Mouse (Mus musculus): ENCODE measurements around the gene Fcna. TPM values are rescaled to one million over a fixed set of nuclear protein-coding genes. Genes with fewer than 3 reads are reported as not detected.

Gene Fcna
- polyA plus RNA-seq, 1 experiment from 2014 or later = 1.4 TPM

- ATAC-seq (ENCODE audit: insufficient number of reproducible peaks, insufficient read depth, low FRiP score, low read depth) = no peak
- no peak overlapping the region for H3K27ac ChIP-seq (ENCODE audit: low read length)
- H3K4me1 ChIP-seq (ENCODE audit: control insufficient read depth, insufficient read depth, low read length) = no peaks in the 10 kb centered on the region
- WGBS = 76% methylated on average over 4 of the region's 4 CpGs
- no peak overlapping the region for H3K4me3 ChIP-seq (ENCODE audit: low read depth, low read length)
- no peaks in the 10 kb centered on the region for H3K27me3 ChIP-seq (ENCODE audit: control insufficient read depth, insufficient read depth, low read length)
- H3K4me2 ChIP-seq (replicated peaks; ENCODE audit: low read depth, low read length) = no peak overlapping the region
- no peaks in the 10 kb centered on the region for H3K36me3 ChIP-seq (ENCODE audit: control insufficient read depth, insufficient read depth, low read length)
- H3K9ac ChIP-seq (replicated peaks; ENCODE audit: low read depth, low read length) = no peak overlapping the region
- no peaks in the 10 kb centered on the region for H3K9me3 ChIP-seq (ENCODE audit: control insufficient read depth, low read depth, low read length)
Observed at GRCm38 (mm10) chr2:25656691-25657090, 28.9 kb upstream of the Fcna start.

- no peak overlapping the region for H3K9ac ChIP-seq (replicated peaks; ENCODE audit: low read depth, low read length)
Observed at GRCm38 (mm10) chr2:25654502-25654901, 26.7 kb upstream of the Fcna start.

GRCm38 (mm10) chr2:25652902-25653301, 25.1 kb upstream of the Fcna start, which contains the start of gene Lcn8:
Gene Lcn8, plus strand, starts transcription at chr2:25653120.
- no peak for ATAC-seq (ENCODE audit: insufficient number of reproducible peaks, insufficient read depth, low FRiP score, low read depth)
- no peaks in the 10 kb centered on the region for H3K9me3 ChIP-seq (ENCODE audit: control insufficient read depth, low read depth, low read length)
- H3K4me1 ChIP-seq (ENCODE audit: control insufficient read depth, insufficient read depth, low read length) = no peaks in the 10 kb centered on the region
- H3K27me3 ChIP-seq (ENCODE audit: control insufficient read depth, insufficient read depth, low read length) = no peaks in the 10 kb centered on the region
- H3K4me2 ChIP-seq (replicated peaks; ENCODE audit: low read depth, low read length) = no peak within 1 kb of the TSS
- WGBS = 60% methylated on average over 2 of the region's 2 CpGs
- no peak within 1 kb of the TSS for H3K4me3 ChIP-seq (ENCODE audit: low read depth, low read length)
- no peak within 1 kb of the TSS for H3K27ac ChIP-seq (ENCODE audit: low read length)
- no peaks in the 10 kb centered on the region for H3K36me3 ChIP-seq (ENCODE audit: control insufficient read depth, insufficient read depth, low read length)
- no peak within 1 kb of the TSS for H3K9ac ChIP-seq (replicated peaks; ENCODE audit: low read depth, low read length)

More at GRCm38 (mm10) chr2:25654502-25654901, 26.7 kb upstream of the Fcna start:
- ATAC-seq (ENCODE audit: insufficient number of reproducible peaks, insufficient read depth, low FRiP score, low read depth) = no peak
- 67% methylated on average over 1 of the region's 1 CpGs for WGBS
- no peak overlapping the region for H3K27ac ChIP-seq (ENCODE audit: low read length)
- no peaks in the 10 kb centered on the region for H3K27me3 ChIP-seq (ENCODE audit: control insufficient read depth, insufficient read depth, low read length)
- H3K4me2 ChIP-seq (replicated peaks; ENCODE audit: low read depth, low read length) = no peak overlapping the region
- no peaks in the 10 kb centered on the region for H3K36me3 ChIP-seq (ENCODE audit: control insufficient read depth, insufficient read depth, low read length)
- H3K4me1 ChIP-seq (ENCODE audit: control insufficient read depth, insufficient read depth, low read length) = no peaks in the 10 kb centered on the region
- no peak overlapping the region for H3K4me3 ChIP-seq (ENCODE audit: low read depth, low read length)
- H3K9me3 ChIP-seq (ENCODE audit: control insufficient read depth, low read depth, low read length) = no peaks in the 10 kb centered on the region

GRCm38 (mm10) chr2:25639890-25640289, 12.1 kb upstream of the Fcna start:
- Histone ChIP-seq H3K4me2 (replicated peaks; ENCODE audit: low read depth, low read length) (no peak overlapping the region), H3K9ac (replicated peaks; ENCODE audit: low read depth, low read length) (no peak overlapping the region), H3K4me3 (ENCODE audit: low read depth, low read length) (no peak overlapping the region), H3K36me3 (ENCODE audit: control insufficient read depth, insufficient read depth, low read length) (no peaks in the 10 kb centered on the region), H3K27ac (ENCODE audit: low read length) (no peak overlapping the region), H3K27me3 (ENCODE audit: control insufficient read depth, insufficient read depth, low read length) (no peaks in the 10 kb centered on the region), H3K9me3 (ENCODE audit: control insufficient read depth, low read depth, low read length) (no peaks in the 10 kb centered on the region), H3K4me1 (ENCODE audit: control insufficient read depth, insufficient read depth, low read length) (no peaks in the 10 kb centered on the region)
- ATAC-seq (ENCODE audit: insufficient number of reproducible peaks, insufficient read depth, low FRiP score, low read depth) = no peak
- 17% methylated on average over 6 of the region's 6 CpGs for WGBS

- ATAC-seq (ENCODE audit: insufficient number of reproducible peaks, insufficient read depth, low FRiP score, low read depth) = no peak
- 43% methylated on average over 1 of the region's 1 CpGs for WGBS
- Histone ChIP-seq H3K4me3 (ENCODE audit: low read depth, low read length) (no peak overlapping the region), H3K4me1 (ENCODE audit: control insufficient read depth, insufficient read depth, low read length) (no peaks in the 10 kb centered on the region), H3K27me3 (ENCODE audit: control insufficient read depth, insufficient read depth, low read length) (no peaks in the 10 kb centered on the region), H3K27ac (ENCODE audit: low read length) (no peak overlapping the region), H3K36me3 (ENCODE audit: control insufficient read depth, insufficient read depth, low read length) (no peaks in the 10 kb centered on the region), H3K9ac (replicated peaks; ENCODE audit: low read depth, low read length) (no peak overlapping the region), H3K4me2 (replicated peaks; ENCODE audit: low read depth, low read length) (no peak overlapping the region), H3K9me3 (ENCODE audit: control insufficient read depth, low read depth, low read length) (no peaks in the 10 kb centered on the region)
Observed at GRCm38 (mm10) chr2:25634046-25634445, 6.2 kb upstream of the Fcna start.

- Histone ChIP-seq H3K4me3 (ENCODE audit: low read depth, low read length) (no peak overlapping the region), H3K9ac (replicated peaks; ENCODE audit: low read depth, low read length) (no peak overlapping the region), H3K4me2 (replicated peaks; ENCODE audit: low read depth, low read length) (no peak overlapping the region), H3K36me3 (ENCODE audit: control insufficient read depth, insufficient read depth, low read length) (no peaks in the 10 kb centered on the region), H3K4me1 (ENCODE audit: control insufficient read depth, insufficient read depth, low read length) (no peaks in the 10 kb centered on the region), H3K27ac (ENCODE audit: low read length) (no peak overlapping the region), H3K27me3 (ENCODE audit: control insufficient read depth, insufficient read depth, low read length) (no peaks in the 10 kb centered on the region), H3K9me3 (ENCODE audit: control insufficient read depth, low read depth, low read length) (no peaks in the 10 kb centered on the region)
- WGBS = 79% methylated on average over 3 of the region's 3 CpGs
- no peak for ATAC-seq (ENCODE audit: insufficient number of reproducible peaks, insufficient read depth, low FRiP score, low read depth)
Observed at GRCm38 (mm10) chr2:25633616-25634015, 5.8 kb upstream of the Fcna start.

- ATAC-seq (ENCODE audit: insufficient number of reproducible peaks, insufficient read depth, low FRiP score, low read depth) = no peak
- Histone ChIP-seq H3K9ac (replicated peaks; ENCODE audit: low read depth, low read length) (no peak overlapping the region), H3K4me1 (ENCODE audit: control insufficient read depth, insufficient read depth, low read length) (no peaks in the 10 kb centered on the region), H3K4me3 (ENCODE audit: low read depth, low read length) (no peak overlapping the region), H3K36me3 (ENCODE audit: control insufficient read depth, insufficient read depth, low read length) (no peaks in the 10 kb centered on the region), H3K27me3 (ENCODE audit: control insufficient read depth, insufficient read depth, low read length) (no peaks in the 10 kb centered on the region), H3K4me2 (replicated peaks; ENCODE audit: low read depth, low read length) (no peak overlapping the region), H3K27ac (ENCODE audit: low read length) (no peak overlapping the region), H3K9me3 (ENCODE audit: control insufficient read depth, low read depth, low read length) (no peaks in the 10 kb centered on the region)
- WGBS = 47% methylated on average over 4 of the region's 4 CpGs
Observed at GRCm38 (mm10) chr2:25628738-25629137, 908 bp upstream of the Fcna start.

GRCm38 (mm10) chr2:25625986-25626385, 1.8 kb downstream of the Fcna start:
- ATAC-seq (ENCODE audit: insufficient number of reproducible peaks, insufficient read depth, low FRiP score, low read depth) = no peak
- 41% methylated on average over 5 of the region's 5 CpGs for WGBS

More at GRCm38 (mm10) chr2:25625986-25626385, 1.8 kb downstream of the Fcna start:
- Histone ChIP-seq H3K4me3 (ENCODE audit: low read depth, low read length) (no peak overlapping the region), H3K27ac (ENCODE audit: low read length) (no peak overlapping the region), H3K36me3 (ENCODE audit: control insufficient read depth, insufficient read depth, low read length) (no peaks in the 10 kb centered on the region), H3K27me3 (ENCODE audit: control insufficient read depth, insufficient read depth, low read length) (no peaks in the 10 kb centered on the region), H3K4me2 (replicated peaks; ENCODE audit: low read depth, low read length) (no peak overlapping the region), H3K9ac (replicated peaks; ENCODE audit: low read depth, low read length) (no peak overlapping the region), H3K4me1 (ENCODE audit: control insufficient read depth, insufficient read depth, low read length) (peaks cover 3% of the 10 kb centered on the region; the same call in 1 of the 2 replicates), H3K9me3 (ENCODE audit: control insufficient read depth, low read depth, low read length) (no peaks in the 10 kb centered on the region)
